Mouse (Mus musculus): ENCODE measurements at regions not wholly inside any gene's neighbourhood (a gene's known extent, or its start where the extent isn't known, plus 50 kb on each side); places are given as distances from the start of the nearest gene placed in this dataset.

GRCm38 (mm10) chr10:123997260-123997659, 733.5 kb downstream of the Fam19a2 start:
- DNase-seq = no peak

GRCm38 (mm10) chr10:123998959-123999358, 735.2 kb downstream of the Fam19a2 start:
- no peak for DNase-seq

GRCm38 (mm10) chr10:124045031-124045430, 781.2 kb downstream of the Fam19a2 start:
- no peak for DNase-seq

- DNase-seq = no peak
Measured at GRCm38 (mm10) chr10:124045791-124046190, 782.0 kb downstream of the Fam19a2 start.

GRCm38 (mm10) chr10:124082756-124083155, 819.0 kb downstream of the Fam19a2 start:
- DNase-seq = no peak

- no peak for DNase-seq
Measured at GRCm38 (mm10) chr10:124090547-124090946, 826.8 kb downstream of the Fam19a2 start.

- DNase-seq = no peak
Measured at GRCm38 (mm10) chr10:124091364-124091763, 827.6 kb downstream of the Fam19a2 start.

- DNase-seq = no peak
Measured at GRCm38 (mm10) chr10:124119585-124119984, 855.8 kb downstream of the Fam19a2 start.

- DNase-seq = no peak
Measured at GRCm38 (mm10) chr10:124138456-124138855, 874.7 kb downstream of the Fam19a2 start.

- DNase-seq = no peak
Measured at GRCm38 (mm10) chr10:124142336-124142735, 878.5 kb downstream of the Fam19a2 start.

- no peak for DNase-seq
Measured at GRCm38 (mm10) chr10:124146751-124147469, 883.1 kb downstream of the Fam19a2 start.

- no peak for DNase-seq
Measured at GRCm38 (mm10) chr10:124163441-124163840, 899.6 kb downstream of the Fam19a2 start.

GRCm38 (mm10) chr10:124175598-124175997, 911.8 kb downstream of the Fam19a2 start:
- no peak for DNase-seq

- DNase-seq = no peak
Measured at GRCm38 (mm10) chr10:124208317-124208716, 944.5 kb downstream of the Fam19a2 start.

GRCm38 (mm10) chr10:124219461-124219860, 955.7 kb downstream of the Fam19a2 start:
- DNase-seq = no peak

GRCm38 (mm10) chr10:124222068-124222467, 958.3 kb downstream of the Fam19a2 start:
- DNase-seq = no peak

GRCm38 (mm10) chr10:124227061-124227460, 963.3 kb downstream of the Fam19a2 start:
- DNase-seq = no peak

- no peak for DNase-seq
Measured at GRCm38 (mm10) chr10:124249358-124249757, 985.6 kb downstream of the Fam19a2 start.

- DNase-seq = no peak
Measured at GRCm38 (mm10) chr10:124250004-124250403, 986.2 kb downstream of the Fam19a2 start.

- DNase-seq = no peak
Measured at GRCm38 (mm10) chr10:124288301-124288995, 1024.7 kb downstream of the Fam19a2 start.

- DNase-seq = no peak
Measured at GRCm38 (mm10) chr10:124297198-124297677, 1033.4 kb downstream of the Fam19a2 start.

GRCm38 (mm10) chr10:124304683-124305082, 1040.9 kb downstream of the Fam19a2 start:
- DNase-seq = no peak

- DNase-seq = no peak
Measured at GRCm38 (mm10) chr10:124305644-124306043, 1041.8 kb downstream of the Fam19a2 start.

- DNase-seq = no peak
Measured at GRCm38 (mm10) chr10:124318761-124319160, 1055.0 kb downstream of the Fam19a2 start.

Data from cerebellum, adult 11-12 months (tissue).